Mouse (Mus musculus): ENCODE results near the gene Fcrlb. TPM values are rescaled to one million over a fixed set of nuclear protein-coding genes. Genes with fewer than 3 reads are reported as not detected.

Fcrlb gene
- total and polyA plus RNA-seq, 2 experiments from 2014 or later = 1.3 to 1.7 TPM

- 86% methylated on average over 5 of the region's 5 CpGs for WGBS
- no peak overlapping the region for H3K9ac ChIP-seq (replicated peaks; ENCODE audit: low read length, poor library complexity, severe bottlenecking)
- ATAC-seq (ENCODE audit: low FRiP score) = no peak
- no peak for DNase-seq (ENCODE audit: low spot score)
- H3K4me2 ChIP-seq (ENCODE audit: low read depth, low read length, poor library complexity, severe bottlenecking) = no peak overlapping the region
- no peak overlapping the region for H3K27ac ChIP-seq (ENCODE audit: low read depth, low read length)
- TF ChIP-seq CTCF (IDR thresholded peaks at IDR 0.05) = no peak
- H3K4me3 ChIP-seq (ENCODE audit: low read depth, low read length) = no peak overlapping the region
- H3K9me3 ChIP-seq (ENCODE audit: low read length) = no peaks in the 10 kb centered on the region
- H3K27me3 ChIP-seq (ENCODE audit: insufficient read depth, low read length) = no peaks in the 10 kb centered on the region
- no peaks in the 10 kb centered on the region for H3K36me3 ChIP-seq (ENCODE audit: insufficient read depth, low read length)
- no peaks in the 10 kb centered on the region for H3K4me1 ChIP-seq (ENCODE audit: insufficient read depth, low read length)
These were observed 16.0 kb downstream of the Fcrlb start for GRCm38 (mm10) chr1:170896651-170897281.

- DNase-seq (ENCODE audit: low spot score) (peak; percentile 81), ATAC-seq (ENCODE audit: low FRiP score) (no peak)
- WGBS = 65% methylated on average over 9 of the region's 9 CpGs
- H3K4me3 ChIP-seq (ENCODE audit: low read depth, low read length) = no peak overlapping the region
- H3K4me2 ChIP-seq (ENCODE audit: low read depth, low read length, poor library complexity, severe bottlenecking) = no peak overlapping the region
- TF ChIP-seq CTCF (IDR thresholded peaks at IDR 0.05) = peak; percentile 78
- no peak overlapping the region for H3K9ac ChIP-seq (replicated peaks; ENCODE audit: low read length, poor library complexity, severe bottlenecking)
- no peak overlapping the region for H3K27ac ChIP-seq (ENCODE audit: low read depth, low read length)
- H3K36me3 ChIP-seq (ENCODE audit: insufficient read depth, low read length) = no peaks in the 10 kb centered on the region
- no peaks in the 10 kb centered on the region for H3K27me3 ChIP-seq (ENCODE audit: insufficient read depth, low read length)
- H3K4me1 ChIP-seq (ENCODE audit: insufficient read depth, low read length) = no peaks in the 10 kb centered on the region
- H3K9me3 ChIP-seq (ENCODE audit: low read length) = no peaks in the 10 kb centered on the region
These were observed 17.8 kb downstream of the Fcrlb start for GRCm38 (mm10) chr1:170894603-170895602.

- Histone ChIP-seq H3K27me3 (ENCODE audit: insufficient read depth, low read length) (no peaks in the 10 kb centered on the region), H3K9me3 (ENCODE audit: low read length) (no peaks in the 10 kb centered on the region), H3K27ac (ENCODE audit: low read depth, low read length) (no peak overlapping the region), H3K9ac (replicated peaks; ENCODE audit: low read length, poor library complexity, severe bottlenecking) (no peak overlapping the region), H3K4me1 (ENCODE audit: insufficient read depth, low read length) (no peaks in the 10 kb centered on the region), H3K4me2 (ENCODE audit: low read depth, low read length, poor library complexity, severe bottlenecking) (no peak overlapping the region), H3K4me3 (ENCODE audit: low read depth, low read length) (no peak overlapping the region), H3K36me3 (ENCODE audit: insufficient read depth, low read length) (no peaks in the 10 kb centered on the region)
- DNase-seq (ENCODE audit: low spot score) (no peak), ATAC-seq (ENCODE audit: low FRiP score) (no peak)
- no peak for TF ChIP-seq CTCF (IDR thresholded peaks at IDR 0.05)
- WGBS = 38% methylated on average over 1 of the region's 1 CpGs
These were observed 20.5 kb downstream of the Fcrlb start for GRCm38 (mm10) chr1:170892279-170892678.

DNA sequence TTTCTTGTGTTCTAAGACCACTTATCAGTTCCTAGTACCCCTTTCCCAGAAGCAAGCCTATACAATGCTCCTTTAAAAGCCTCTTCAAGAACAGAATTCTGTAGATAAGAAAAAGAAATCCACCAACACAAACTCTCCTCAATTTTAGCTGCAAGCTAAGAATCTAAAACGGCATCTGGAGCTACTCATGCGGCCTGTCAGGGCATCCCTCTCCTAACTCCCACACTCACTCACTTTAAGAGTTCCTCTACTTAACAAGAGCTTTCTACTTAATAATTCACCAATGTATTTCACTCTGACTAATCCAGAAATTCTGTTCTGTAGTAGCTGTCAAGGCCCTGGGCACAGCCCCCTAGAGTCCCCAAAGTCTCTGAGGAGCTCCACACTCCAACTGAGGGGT is 21.1 kb downstream of the Fcrlb start:
- no peak for ATAC-seq (ENCODE audit: low FRiP score)
- no peaks in the 10 kb centered on the region for H3K36me3 ChIP-seq (ENCODE audit: insufficient read depth, low read length)
- H3K4me3 ChIP-seq (ENCODE audit: low read depth, low read length) = no peak overlapping the region
- WGBS = 89% methylated on average over 2 of the region's 2 CpGs
- no peaks in the 10 kb centered on the region for H3K27me3 ChIP-seq (ENCODE audit: insufficient read depth, low read length)
- H3K27ac ChIP-seq (ENCODE audit: low read depth, low read length) = no peak overlapping the region
- no peak overlapping the region for H3K4me2 ChIP-seq (ENCODE audit: low read depth, low read length, poor library complexity, severe bottlenecking)
- H3K4me1 ChIP-seq (ENCODE audit: insufficient read depth, low read length) = no peaks in the 10 kb centered on the region
- TF ChIP-seq CTCF (IDR thresholded peaks at IDR 0.05) = no peak
- H3K9ac ChIP-seq (replicated peaks; ENCODE audit: low read length, poor library complexity, severe bottlenecking) = no peak overlapping the region
- no peak for DNase-seq (ENCODE audit: low spot score)
- H3K9me3 ChIP-seq (ENCODE audit: low read length) = no peaks in the 10 kb centered on the region

GRCm38 (mm10) chr1:170889310-170889709 is 23.4 kb downstream of the Fcrlb start:
- no peak for TF ChIP-seq CTCF (IDR thresholded peaks at IDR 0.05)
- Histone ChIP-seq H3K27ac (ENCODE audit: low read depth, low read length) (no peak overlapping the region), H3K4me2 (ENCODE audit: low read depth, low read length, poor library complexity, severe bottlenecking) (no peak overlapping the region), H3K36me3 (ENCODE audit: insufficient read depth, low read length) (no peaks in the 10 kb centered on the region), H3K27me3 (ENCODE audit: insufficient read depth, low read length) (no peaks in the 10 kb centered on the region), H3K4me3 (ENCODE audit: low read depth, low read length) (no peak overlapping the region), H3K9me3 (ENCODE audit: low read length) (no peaks in the 10 kb centered on the region), H3K9ac (replicated peaks; ENCODE audit: low read length, poor library complexity, severe bottlenecking) (no peak overlapping the region), H3K4me1 (ENCODE audit: insufficient read depth, low read length) (no peaks in the 10 kb centered on the region)
- DNase-seq (ENCODE audit: low spot score) (no peak), ATAC-seq (ENCODE audit: low FRiP score) (no peak)
- 73% methylated on average over 4 of the region's 4 CpGs for WGBS

DNA sequence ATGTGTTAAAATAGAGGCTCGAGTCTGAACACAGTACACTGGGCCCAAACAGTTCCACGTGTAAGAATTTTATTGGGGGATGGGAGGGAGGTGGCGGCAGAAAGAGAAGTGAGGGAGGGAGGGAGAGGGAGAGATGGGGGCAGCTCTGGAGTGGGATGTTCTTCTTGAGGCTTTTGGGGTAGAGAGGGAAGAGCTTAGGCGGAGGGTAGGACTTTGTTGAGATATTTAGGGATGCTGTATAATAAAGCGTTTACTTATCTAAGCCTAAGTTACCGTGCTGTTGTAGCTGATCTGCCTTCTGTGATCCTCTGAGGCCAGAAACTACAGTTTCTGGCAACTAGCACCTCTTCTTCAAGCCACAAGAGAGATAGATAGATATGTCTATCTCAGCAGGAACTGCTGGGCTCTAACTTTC is 26.7 kb downstream of the Fcrlb start:
- DNase-seq (ENCODE audit: low spot score) = no peak

More for the DNA sequence above, 26.7 kb downstream of the Fcrlb start:
- no peak for TF ChIP-seq CTCF (IDR thresholded peaks at IDR 0.05)
- H3K27me3 ChIP-seq (ENCODE audit: insufficient read depth, low read length) = no peaks in the 10 kb centered on the region
- no peak for ATAC-seq (ENCODE audit: low FRiP score)
- no peaks in the 10 kb centered on the region for H3K4me1 ChIP-seq (ENCODE audit: insufficient read depth, low read length)
- H3K36me3 ChIP-seq (ENCODE audit: insufficient read depth, low read length) = no peaks in the 10 kb centered on the region
- H3K4me3 ChIP-seq (ENCODE audit: low read depth, low read length) = 0 out of 2 replicates have a peak overlapping the region, but pooled peaks have one; percentile 94
- no peaks in the 10 kb centered on the region for H3K9me3 ChIP-seq (ENCODE audit: low read length)
- H3K27ac ChIP-seq (ENCODE audit: low read depth, low read length) = no peak overlapping the region
- H3K9ac ChIP-seq (replicated peaks; ENCODE audit: low read length, poor library complexity, severe bottlenecking) = no peak overlapping the region
- WGBS = 56% methylated on average over 6 of the region's 6 CpGs
- H3K4me2 ChIP-seq (ENCODE audit: low read depth, low read length, poor library complexity, severe bottlenecking) = peak overlapping the region; percentile 25; the same call in 1 of the 2 replicates

Measured in midbrain, postnatal 0 days (tissue).